24 mouse cellular contexts compared by ENCODE assay signal in genomic region chr10:8846258-8846657, GRCm38 (mm10). TPM values are rescaled to one million over a fixed set of nuclear protein-coding genes. Genes with fewer than 3 reads are reported as not detected.
DNase-seq lines count a peak whose midpoint lies in the region; ATAC-seq and TF ChIP-seq lines count a peak whose summit lies in the region.
"Had no signal": no experiment of that assay in that cellular context is flagged by ENCODE, and none has a peak within 500 bp of the region (broad histone marks: within the 10 kb centered on the region; RNA-seq: fewer than 3 reads in every experiment).

No protein-coding gene starts in this region.

- H3K27me3 ChIP-seq in hindbrain, postnatal 0 days (ENCODE audit: insufficient read depth, low read length), result no peaks in the 10 kb centered on the region
- no peaks in the 10 kb centered on the region for H3K27me3 ChIP-seq in hindbrain, embryonic 16.5 days (replicated peaks; ENCODE audit: control insufficient read depth, insufficient read depth, low read length)
- H3K27me3 ChIP-seq in lung, embryonic 15.5 days, result no peaks in the 10 kb centered on the region
- H3K27me3 ChIP-seq: forebrain, embryonic 13.5 days; heart, embryonic 13.5 days; intestine, embryonic 15.5 days; Patski had no signal

- no peak for ATAC-seq in hindbrain, postnatal 0 days
- ATAC-seq in hindbrain, embryonic 16.5 days, result no peak; the same call in 1 of the 2 replicates
- no peak for ATAC-seq in lung, embryonic 15.5 days (ENCODE audit: borderline replicate concordance, extremely low read depth, low FRiP score, low TSS enrichment)
- ATAC-seq: forebrain, embryonic 13.5 days; forebrain, embryonic 16.5 days; intestine, embryonic 15.5 days; Patski had no signal

- no peak for TF ChIP-seq CTCF in hindbrain, postnatal 0 days (IDR thresholded peaks at IDR 0.05; ENCODE audit: low read depth)

- no peaks in the 10 kb centered on the region for H3K36me3 ChIP-seq in hindbrain, postnatal 0 days (ENCODE audit: insufficient read depth, low read length)
- H3K36me3 ChIP-seq in hindbrain, embryonic 16.5 days (ENCODE audit: control insufficient read depth, insufficient read depth, low read length), result no peaks in the 10 kb centered on the region
- peaks cover 7% of the 10 kb centered on the region; the same call in 1 of the 2 replicates for H3K36me3 ChIP-seq in lung, embryonic 15.5 days
- H3K36me3 ChIP-seq: heart, embryonic 10.5 days had no signal

- no peak overlapping the region for H3K9ac ChIP-seq in hindbrain, postnatal 0 days (replicated peaks; ENCODE audit: low read length)
- no peak overlapping the region for H3K9ac ChIP-seq in hindbrain, embryonic 16.5 days (ENCODE audit: low read depth, low read length)
- no peak overlapping the region for H3K9ac ChIP-seq in lung, embryonic 15.5 days
- H3K9ac ChIP-seq: forebrain, embryonic 13.5 days; heart, embryonic 13.5 days; hindbrain, embryonic 14.5 days; intestine, embryonic 15.5 days had no signal

- H3K27ac ChIP-seq in hindbrain, postnatal 0 days, result no peak overlapping the region
- no peak overlapping the region for H3K27ac ChIP-seq in hindbrain, embryonic 16.5 days (ENCODE audit: low read depth, low read length)
- peak overlapping the region; percentile 77 for H3K27ac ChIP-seq in lung, embryonic 15.5 days
- H3K27ac ChIP-seq: forebrain, embryonic 10.5 days; forebrain, embryonic 13.5 days; heart, embryonic 10.5 days; heart, embryonic 13.5 days; hindbrain, embryonic 14.5 days; intestine, embryonic 15.5 days had no signal

- H3K4me1 ChIP-seq in hindbrain, postnatal 0 days (ENCODE audit: insufficient read depth, low read length), result no peaks in the 10 kb centered on the region
- peaks cover 6% of the 10 kb centered on the region; the same call in 1 of the 2 replicates for H3K4me1 ChIP-seq in hindbrain, embryonic 16.5 days (ENCODE audit: control insufficient read depth, insufficient read depth, low read depth, low read length)
- H3K4me1 ChIP-seq in lung, embryonic 15.5 days, result peaks cover 31% of the 10 kb centered on the region
- H3K4me1 ChIP-seq: intestine, embryonic 15.5 days had no signal

- H3K4me2 ChIP-seq in hindbrain, postnatal 0 days (ENCODE audit: low read depth, low read length), result no peak overlapping the region
- H3K4me2 ChIP-seq in hindbrain, embryonic 16.5 days (ENCODE audit: low read length), result no peak overlapping the region
- no peak overlapping the region for H3K4me2 ChIP-seq in lung, embryonic 15.5 days
- H3K4me2 ChIP-seq: forebrain, embryonic 13.5 days; heart, embryonic 13.5 days; hindbrain, embryonic 14.5 days; intestine, embryonic 15.5 days had no signal

- H3K9me3 ChIP-seq in hindbrain, postnatal 0 days (ENCODE audit: low read length), result no peaks in the 10 kb centered on the region
- H3K9me3 ChIP-seq in hindbrain, embryonic 16.5 days (ENCODE audit: control insufficient read depth, low read length), result no peaks in the 10 kb centered on the region
- H3K9me3 ChIP-seq in lung, embryonic 15.5 days, result no peaks in the 10 kb centered on the region
- H3K9me3 ChIP-seq: forebrain, embryonic 10.5 days; forebrain, embryonic 13.5 days; heart, embryonic 10.5 days; heart, embryonic 13.5 days; intestine, embryonic 15.5 days had no signal

- peak; percentile 70 to 81 for DNase-seq in cerebellum, postnatal 10 days
- no peak for DNase-seq in cerebellum, postnatal 25 days
- peak; percentile 53 for DNase-seq in hindbrain, postnatal 0 days (ENCODE audit: low spot score)
- no peak for DNase-seq in lung, postnatal 10 days
- DNase-seq in NIH3T3 (ENCODE audit: low read depth), result peak; percentile 8
- no peak for DNase-seq in layer of hippocampus, adult 8-10 months (ENCODE audit: low spot score in 2 of 2)
- DNase-seq: adrenal gland, adult 2 months; adrenal gland, postnatal 14 days; cerebellum, adult 11-12 months; cerebellum, adult 9-10 months; gastrocnemius, postnatal 10 days; heart, adult 18-20 months; heart, postnatal 14 days; heart, postnatal 4 days had no signal

- WGBS in hindbrain, postnatal 0 days, result 71% methylated on average over 10 of the region's 10 CpGs
- WGBS in hindbrain, embryonic 16.5 days, result 87% methylated on average over 10 of the region's 10 CpGs
- WGBS in lung, embryonic 15.5 days, result 87% methylated on average over 10 of the region's 10 CpGs

- H3K4me3 ChIP-seq in hindbrain, postnatal 0 days (ENCODE audit: low read length), result no peak overlapping the region
- no peak overlapping the region for H3K4me3 ChIP-seq in hindbrain, embryonic 16.5 days (ENCODE audit: low read length)
- H3K4me3 ChIP-seq in lung, embryonic 15.5 days, result no peak overlapping the region
- H3K4me3 ChIP-seq: forebrain, embryonic 10.5 days; forebrain, embryonic 13.5 days; heart, embryonic 10.5 days; heart, embryonic 13.5 days; intestine, embryonic 15.5 days had no signal

RNA-seq across cellular contexts. Expression of gene Sash1, which starts 39.6 kb away (rescaled TPM):
- 50.8 and 60.0 TPM in 2 replicates for total RNA-seq in hindbrain, postnatal 0 days (2014; rRNA removed)
- 7.2 and 7.4 TPM in 2 replicates for polyA plus RNA-seq in hindbrain, postnatal 0 days (2015; fragmentation: Nextera tagmentation; extraction: Ambion mirVana)
- 2.7 and 4.2 TPM in 2 replicates for polyA plus RNA-seq in hindbrain, embryonic 16.5 days (2015; fragmentation: Nextera tagmentation; extraction: Ambion mirVana)
- polyA plus RNA-seq in lung, embryonic 15.5 days (2015; fragmentation: Nextera tagmentation; extraction: Ambion mirVana), result 4.8 and 6.1 TPM in 2 replicates
- 10 to 100 TPM; 74.5 to 87.6 (median 77.0) TPM for total RNA-seq in layer of hippocampus, adult 8-10 months (2022)

Comparison
In these comparisons a context has a peak if more than half of its experiments do, and no peak if none do; other contexts are left out.
1. DNase-seq: peak in cerebellum, postnatal 10 days (2 of 2), hindbrain, postnatal 0 days (single experiment) and NIH3T3 (single experiment); none in cerebellum, postnatal 25 days (0 of 2), lung, postnatal 10 days (single experiment) and layer of hippocampus, adult 8-10 months (0 of 2).